Mouse (Mus musculus): ENCODE measurements around the gene Fkbp2. TPM values are rescaled to one million over a fixed set of nuclear protein-coding genes. Genes with fewer than 3 reads are reported as not detected.

Gene Fkbp2
- polyA plus RNA-seq, 1 experiment from 2014 or later = 134 TPM

DNA sequence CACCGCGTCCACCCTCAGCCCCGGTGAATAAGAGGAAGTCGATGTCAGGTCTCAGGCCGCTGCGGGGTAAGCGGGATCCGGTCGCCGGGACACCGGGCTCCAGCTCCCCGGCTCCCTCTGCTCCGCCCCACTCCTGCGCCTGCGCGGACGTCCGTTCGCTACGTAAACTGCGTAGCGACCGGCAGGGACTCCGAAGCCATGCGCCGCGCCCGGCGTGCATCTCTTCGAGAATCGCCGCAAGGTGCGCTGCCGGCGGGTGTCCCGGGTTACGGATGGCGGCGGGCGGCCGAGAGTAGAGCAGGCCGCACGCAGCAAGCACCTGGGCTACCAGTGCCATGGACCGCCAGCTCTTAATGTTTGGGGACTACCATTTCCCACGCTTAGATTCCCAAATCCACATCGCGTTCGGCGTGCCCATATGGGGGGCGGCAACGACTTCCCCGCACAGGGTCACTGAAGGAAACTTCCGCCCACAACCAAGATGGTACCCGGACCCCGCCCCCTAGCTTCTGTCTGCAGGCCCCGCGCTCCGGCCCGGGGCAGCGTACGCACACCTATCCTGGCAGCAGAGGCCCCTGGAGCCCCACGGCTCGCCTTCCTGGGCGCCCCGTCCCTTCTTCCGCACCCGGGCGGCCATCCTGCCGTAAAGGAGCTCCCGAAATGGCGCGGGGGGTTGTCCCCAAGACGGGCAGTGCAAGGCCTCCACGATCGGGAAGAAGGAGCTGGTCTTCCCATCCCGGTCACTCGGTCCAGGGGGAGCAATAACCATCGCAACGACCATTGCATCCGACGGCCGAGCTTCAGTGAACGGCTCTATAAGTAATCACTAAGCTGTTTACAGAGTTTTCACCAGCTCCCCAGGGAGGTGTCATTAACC lies 38.7 kb downstream of the Fkbp2 start, which contains the start of gene Bad:
Gene Bad (plus strand): TSS at position 490 of the 877 bp plus-strand sequence.
- H3K36me3 ChIP-seq (ENCODE audit: control insufficient read depth, insufficient read depth, low read length) = peaks cover 2% of the 10 kb centered on the region; the same call in 1 of the 2 replicates
- peak within 1 kb of the TSS; percentile 98 for H3K27ac ChIP-seq (replicated peaks)
- WGBS = under 1% methylated on average over 77 of the region's 83 CpGs
- H3K27me3 ChIP-seq (ENCODE audit: control insufficient read depth, insufficient read depth, low read length) = no peaks in the 10 kb centered on the region
- H3K9ac ChIP-seq (ENCODE audit: low read length) = peak within 1 kb of the TSS; percentile 80
- H3K9me3 ChIP-seq (ENCODE audit: control insufficient read depth, low read length) = no peaks in the 10 kb centered on the region
- peaks cover 5% of the 10 kb centered on the region; the same call in 1 of the 2 replicates for H3K4me1 ChIP-seq (replicated peaks; ENCODE audit: control insufficient read depth, insufficient read depth)
- peak within 1 kb of the TSS; percentile 64 for H3K4me3 ChIP-seq (ENCODE audit: low read depth, low read length)
- peak within 1 kb of the TSS; percentile 98 for H3K4me2 ChIP-seq (replicated peaks; ENCODE audit: low read depth)
- TF ChIP-seq EP300 (optimal IDR thresholded peaks at IDR 0.05) = peak; percentile 66
- peak; percentile 48 for TF ChIP-seq CTCF (IDR thresholded peaks at IDR 0.05; ENCODE audit: low read depth)
- DNase-seq (ENCODE audit: low spot score) = peak; percentile 97
- peak; percentile 72 for ATAC-seq (ENCODE audit: low FRiP score, low TSS enrichment)

DNA sequence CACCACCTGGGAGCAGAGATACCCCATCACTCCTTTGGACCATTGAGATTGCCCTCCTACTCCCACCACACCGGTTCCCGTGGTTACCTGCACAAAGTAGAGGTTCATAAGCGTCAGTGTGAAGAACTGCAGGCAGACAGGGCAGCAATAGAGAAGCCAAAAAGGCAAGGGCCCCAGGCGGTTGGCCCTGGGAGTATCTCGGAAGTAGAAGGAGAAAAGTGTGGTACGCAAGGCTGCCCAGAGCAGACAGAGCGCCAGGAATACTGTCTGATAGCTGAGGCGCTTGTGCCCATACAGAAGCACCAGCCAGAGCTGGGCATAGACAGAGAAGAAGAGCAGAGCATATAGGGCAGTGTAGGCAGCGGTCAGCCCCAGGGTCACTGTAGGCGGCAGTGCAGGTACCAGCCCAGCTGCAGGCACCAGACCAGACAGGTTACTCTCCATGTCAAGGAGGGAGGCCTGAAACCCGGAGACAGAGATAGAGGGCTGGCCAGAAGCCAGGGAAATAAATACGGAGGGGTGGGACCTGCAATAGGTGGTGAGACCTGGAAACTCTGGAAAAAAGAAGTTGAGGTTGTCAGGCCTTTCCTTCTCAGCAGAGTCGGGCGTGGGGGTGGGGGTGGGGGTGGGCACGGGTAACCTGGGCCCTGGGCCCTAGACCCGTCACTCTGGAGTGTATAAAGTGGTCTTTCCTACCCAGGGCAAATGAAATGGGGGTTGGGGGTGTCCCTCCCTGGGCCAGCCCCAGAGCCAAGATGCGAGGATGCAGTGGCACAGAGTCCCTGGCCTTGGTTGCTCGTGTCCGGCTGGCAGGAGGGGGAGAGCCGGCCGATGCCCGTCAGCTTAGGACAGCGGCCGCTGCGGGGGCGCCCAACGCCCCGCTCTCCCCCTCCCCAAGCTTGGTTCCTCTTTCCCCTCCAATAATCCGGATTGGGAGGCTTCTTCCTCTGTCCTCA lies 39.6 kb downstream of the Fkbp2 start:
- peak overlapping the region; percentile 80 for H3K9ac ChIP-seq (ENCODE audit: low read length)
- H3K4me2 ChIP-seq (replicated peaks; ENCODE audit: low read depth) = peak overlapping the region; percentile 98
- no peaks in the 10 kb centered on the region for H3K27me3 ChIP-seq (ENCODE audit: control insufficient read depth, insufficient read depth, low read length)
- ATAC-seq (ENCODE audit: low FRiP score, low TSS enrichment) = peak; percentile 3; the same call in 1 of the 2 replicates
- peak overlapping the region; percentile 64 for H3K4me3 ChIP-seq (ENCODE audit: low read depth, low read length)
- WGBS = 21% methylated on average over 27 of the region's 29 CpGs
- no peaks in the 10 kb centered on the region for H3K9me3 ChIP-seq (ENCODE audit: control insufficient read depth, low read length)
- H3K4me1 ChIP-seq (replicated peaks; ENCODE audit: control insufficient read depth, insufficient read depth) = peaks cover 5% of the 10 kb centered on the region; the same call in 1 of the 2 replicates
- no peaks in the 10 kb centered on the region for H3K36me3 ChIP-seq (ENCODE audit: control insufficient read depth, insufficient read depth, low read length)
- H3K27ac ChIP-seq (replicated peaks) = peak overlapping the region; percentile 74
- peak; percentile 58 for DNase-seq (ENCODE audit: low spot score)
- TF ChIP-seq EP300 (optimal IDR thresholded peaks at IDR 0.05) = no peak
- no peak for TF ChIP-seq CTCF (IDR thresholded peaks at IDR 0.05; ENCODE audit: low read depth)

DNA sequence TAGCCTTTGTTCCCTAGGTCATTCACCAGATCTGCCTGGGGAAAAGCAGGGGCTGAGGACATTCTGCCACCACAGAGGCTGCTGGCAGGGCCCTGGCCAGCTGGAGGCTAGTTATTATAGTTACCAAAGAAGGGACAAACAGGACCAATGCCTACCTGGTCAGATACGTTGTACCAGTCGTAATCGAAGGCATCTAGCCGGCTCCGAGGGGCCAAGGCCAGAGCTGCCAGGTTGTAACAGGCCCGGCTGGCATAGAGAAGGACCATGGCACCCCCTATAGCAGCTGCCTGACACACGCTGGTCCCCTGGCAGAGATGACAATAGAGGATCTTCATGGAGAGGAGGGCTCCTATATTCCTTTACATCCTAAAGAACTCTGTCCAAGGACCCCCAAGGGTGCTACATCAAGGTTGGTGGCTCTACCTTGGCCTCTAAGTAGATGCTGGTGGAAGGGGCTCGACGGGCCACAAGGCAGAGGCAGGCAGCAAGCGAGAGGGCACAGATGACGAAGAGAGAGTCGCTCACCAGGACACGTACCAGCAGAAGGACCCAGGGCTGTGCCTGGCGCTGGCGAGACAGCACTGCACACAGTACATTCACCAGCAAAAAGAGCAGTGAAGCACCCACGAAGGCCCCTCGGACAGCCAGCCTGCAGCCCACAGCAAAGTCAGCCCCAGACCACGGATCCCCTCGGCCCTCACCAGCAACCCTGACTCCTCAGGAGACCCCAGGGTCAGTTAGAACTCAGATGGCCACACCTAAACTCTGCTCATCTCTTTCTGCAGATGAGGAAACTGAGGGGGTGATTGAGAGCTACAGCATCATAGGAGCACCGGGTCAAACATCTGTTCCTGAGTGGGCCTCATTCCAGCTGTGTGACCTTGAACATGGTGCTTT lies 40.9 kb downstream of the Fkbp2 start:
- no peak for ATAC-seq (ENCODE audit: low FRiP score, low TSS enrichment)
- TF ChIP-seq CTCF (IDR thresholded peaks at IDR 0.05; ENCODE audit: low read depth) = no peak
- no peak for TF ChIP-seq EP300 (optimal IDR thresholded peaks at IDR 0.05)
- Histone ChIP-seq H3K4me2 (replicated peaks; ENCODE audit: low read depth) (no peak overlapping the region), H3K36me3 (ENCODE audit: control insufficient read depth, insufficient read depth, low read length) (no peaks in the 10 kb centered on the region), H3K9me3 (ENCODE audit: control insufficient read depth, low read length) (no peaks in the 10 kb centered on the region), H3K27me3 (ENCODE audit: control insufficient read depth, insufficient read depth, low read length) (peaks cover 1% of the 10 kb centered on the region), H3K27ac (replicated peaks) (no peak overlapping the region), H3K4me1 (replicated peaks; ENCODE audit: control insufficient read depth, insufficient read depth) (peaks cover 5% of the 10 kb centered on the region; the same call in 1 of the 2 replicates), H3K4me3 (ENCODE audit: low read depth, low read length) (no peak overlapping the region), H3K9ac (ENCODE audit: low read length) (no peak overlapping the region)
- 86% methylated on average over 20 of the region's 20 CpGs for WGBS
- no peak for DNase-seq (ENCODE audit: low spot score)

DNA sequence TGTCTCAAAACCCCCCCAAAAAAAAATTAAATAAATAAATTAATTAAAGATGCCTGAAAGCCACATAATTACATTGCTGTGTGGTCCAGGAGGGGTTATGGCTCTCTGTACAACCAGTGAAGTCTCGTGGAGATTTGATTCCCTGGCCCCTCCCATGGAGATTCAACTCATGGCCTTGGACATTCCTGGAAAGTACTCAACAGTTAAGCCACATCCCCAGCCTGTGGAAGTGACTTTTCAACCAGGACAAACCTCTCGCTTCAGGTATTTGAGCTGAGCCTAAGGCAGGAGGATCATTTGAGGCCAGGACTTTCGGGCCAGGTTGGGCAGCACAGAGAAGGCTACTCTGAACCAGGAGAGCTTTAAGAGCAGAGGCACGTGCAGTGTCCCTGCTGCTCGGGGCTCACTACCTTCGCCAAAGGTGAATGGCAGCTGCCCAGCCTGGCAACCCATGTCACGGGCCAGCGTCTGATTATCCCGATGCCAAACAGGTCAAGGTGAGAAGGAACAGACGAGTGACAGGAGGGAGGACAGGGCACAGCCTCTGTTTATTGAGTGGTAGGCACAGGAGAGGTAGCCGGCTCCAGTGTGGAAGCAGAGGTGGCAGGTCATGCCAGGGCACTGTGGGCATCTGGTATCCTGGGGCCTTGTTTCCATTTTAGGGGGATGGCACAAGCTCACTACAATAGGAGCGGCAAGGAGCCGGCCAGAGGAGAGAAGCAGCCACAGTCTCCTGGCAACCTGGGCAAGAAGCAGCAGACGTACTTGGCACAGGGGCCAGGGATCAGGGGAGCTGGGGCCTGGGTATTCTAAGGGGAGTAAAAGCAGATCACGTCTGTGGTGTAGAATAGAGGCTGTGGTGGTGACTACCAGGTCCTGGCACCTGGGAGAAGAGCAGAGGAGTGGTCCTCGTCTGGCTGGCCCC lies 42.5 kb downstream of the Fkbp2 start:
- H3K36me3 ChIP-seq (ENCODE audit: control insufficient read depth, insufficient read depth, low read length) = no peaks in the 10 kb centered on the region
- ATAC-seq (ENCODE audit: low FRiP score, low TSS enrichment) (no peak), DNase-seq (ENCODE audit: low spot score) (no peak)
- H3K9ac ChIP-seq (ENCODE audit: low read length) = no peak overlapping the region
- no peaks in the 10 kb centered on the region for H3K9me3 ChIP-seq (ENCODE audit: control insufficient read depth, low read length)
- WGBS = 81% methylated on average over 16 of the region's 16 CpGs
- no peak overlapping the region for H3K27ac ChIP-seq (replicated peaks)
- peaks cover 7% of the 10 kb centered on the region for H3K27me3 ChIP-seq (ENCODE audit: control insufficient read depth, insufficient read depth, low read length)
- TF ChIP-seq CTCF (IDR thresholded peaks at IDR 0.05; ENCODE audit: low read depth) (no peak), EP300 (optimal IDR thresholded peaks at IDR 0.05) (no peak)
- no peak overlapping the region for H3K4me3 ChIP-seq (ENCODE audit: low read depth, low read length)
- H3K4me1 ChIP-seq (replicated peaks; ENCODE audit: control insufficient read depth, insufficient read depth) = peaks cover 5% of the 10 kb centered on the region; the same call in 1 of the 2 replicates
- H3K4me2 ChIP-seq (replicated peaks; ENCODE audit: low read depth) = no peak overlapping the region
